Mouse (Mus musculus) mature B cell (primary cell): ENCODE measurements around the gene Hspa1b.
"Not testable (repeated sequence)": the region's sequence is repeated elsewhere in the genome, so short reads cannot be mapped to it uniquely, and the experiment has no call there.

Experiments used
- in situ Hi-C: fragments of 300-500 bp; cut with MboI; formaldehyde crosslinking; loops from 2 replicates; pipeline ENCODE4 v1.14.3; 2019

Gene Hspa1b

GRCm38 (mm10) chr17:34959130-34959778 is at the start of gene Hspa1b:
Gene Hspa1b, minus strand, starts transcription at chr17:34959238.
- in situ Hi-C loops: not testable (repeated sequence)

GRCm38 (mm10) chr17:35007387-35007991 is 48.5 kb upstream of the Hspa1b start:
- in situ Hi-C loops: loop anchor here (10.0 kb wide), 1 partner anchor 47 kb away; the partner anchor contains the start of gene Ddah2

- in situ Hi-C loops: loop anchor here (10.0 kb wide), 1 partner anchor 49 kb away; the partner anchor contains the start of gene Ddah2
Measured at GRCm38 (mm10) chr17:35005902-35006301, 46.9 kb upstream of the Hspa1b start.

- in situ Hi-C loops: loop anchor here (10.0 kb wide), 1 partner anchor 50 kb away; the partner anchor contains the start of gene Ddah2
Measured at GRCm38 (mm10) chr17:35005158-35005557, 46.1 kb upstream of the Hspa1b start.

GRCm38 (mm10) chr17:35004075-35004717 is 45.2 kb upstream of the Hspa1b start:
- in situ Hi-C loops: loop anchor here (10.0 kb wide), 1 partner anchor 51 kb away; the partner anchor contains the start of gene Ddah2

GRCm38 (mm10) chr17:35003022-35003838 is 44.2 kb upstream of the Hspa1b start:
- in situ Hi-C loops: loop anchor here (10.0 kb wide), 1 partner anchor 52 kb away; the partner anchor contains the start of gene Ddah2

- in situ Hi-C loops: loop anchor here (10.0 kb wide), 1 partner anchor 52 kb away; the partner anchor contains the start of gene Ddah2
Measured at GRCm38 (mm10) chr17:35002153-35002865, 43.3 kb upstream of the Hspa1b start.

- in situ Hi-C loops: loop anchor here (10.0 kb wide), 1 partner anchor 53 kb away; the partner anchor contains the start of gene Ddah2
Measured at GRCm38 (mm10) chr17:35001452-35002152, 42.6 kb upstream of the Hspa1b start.

GRCm38 (mm10) chr17:35000717-35001451 is 41.8 kb upstream of the Hspa1b start, which contains the start of gene Vars:
Gene Vars, plus strand, starts transcription at chr17:35000987.
- in situ Hi-C loops: loop anchor here (10.0 kb wide), 1 partner anchor 54 kb away; the partner anchor contains the start of gene Ddah2

GRCm38 (mm10) chr17:34999871-35000716 is 41.1 kb upstream of the Hspa1b start:
- in situ Hi-C loops: loop anchor here (10.0 kb wide), 1 partner anchor 55 kb away; the partner anchor contains the start of gene Ddah2

GRCm38 (mm10) chr17:34998526-34999430 is 39.7 kb upstream of the Hspa1b start:
- in situ Hi-C loops: no loop called here

GRCm38 (mm10) chr17:34997142-34997483 is 38.1 kb upstream of the Hspa1b start:
- in situ Hi-C loops: no loop called here

GRCm38 (mm10) chr17:34996411-34997141 is 37.5 kb upstream of the Hspa1b start:
- in situ Hi-C loops: no loop called here

- in situ Hi-C loops: not testable (repeated sequence)
Measured at GRCm38 (mm10) chr17:34995927-34996326, 36.9 kb upstream of the Hspa1b start.

GRCm38 (mm10) chr17:34995192-34995591 is 36.2 kb upstream of the Hspa1b start:
- in situ Hi-C loops: not testable (repeated sequence)

GRCm38 (mm10) chr17:34994751-34995150 is 35.7 kb upstream of the Hspa1b start:
- in situ Hi-C loops: no loop called here

- in situ Hi-C loops: no loop called here
Measured at GRCm38 (mm10) chr17:34984218-34984617, 25.2 kb upstream of the Hspa1b start.
